Mouse (Mus musculus) neural tube, embryonic 15.5 days (tissue): ENCODE data around the gene Adcy7. TPM values are rescaled to one million over a fixed set of nuclear protein-coding genes. Genes with fewer than 3 reads are reported as not detected.

ENCODE experiments used
- ATAC-seq: fragments of 200-750 bp; cut with Nextera tagmentation; 2 replicates; pipeline ENCODE4 v1.8.0; 2017; ENCODE audit warnings: mild to moderate bottlenecking, moderate TSS enrichment, moderate library complexity; ENCODE audit not compliant: low FRiP score
- H3K27ac ChIP-seq: fragments of 300-500 bp; sonication (generic); replicated peaks from 2 replicates; pipeline ENCODE4 v1.5.1; 2015; ENCODE audit warnings: mild to moderate bottlenecking, inconsistent platforms
- H3K27me3 ChIP-seq: fragments of 300-500 bp; sonication (generic); replicated peaks from 2 replicates; pipeline ENCODE4 v1.6.1; 2015; ENCODE audit warnings: inconsistent platforms
- H3K36me3 ChIP-seq: fragments of 300-500 bp; sonication (generic); 2 replicates; pipeline ENCODE4 v1.6.1; 2015; ENCODE audit warnings: inconsistent platforms
- H3K4me1 ChIP-seq: fragments of 300-500 bp; sonication (generic); 2 replicates; pipeline ENCODE4 v1.6.1; 2015; ENCODE audit warnings: inconsistent platforms
- H3K4me2 ChIP-seq: fragments of 300-500 bp; sonication (generic); 2 replicates; pipeline ENCODE4 v1.6.1; 2015; ENCODE audit warnings: inconsistent platforms, mild to moderate bottlenecking, moderate library complexity
- H3K4me3 ChIP-seq: fragments of 300-500 bp; sonication (generic); replicated peaks from 2 replicates; pipeline ENCODE4 v1.5.1; 2015; ENCODE audit warnings: mild to moderate bottlenecking, inconsistent platforms
- H3K9ac ChIP-seq: fragments of 300-500 bp; sonication (generic); replicated peaks from 2 replicates; pipeline ENCODE4 v1.6.1; 2015; ENCODE audit warnings: mild to moderate bottlenecking, inconsistent platforms
- H3K9me3 ChIP-seq: fragments of 300-500 bp; sonication (generic); replicated peaks from 2 replicates; pipeline ENCODE4 v1.6.1; 2016; ENCODE audit warnings: inconsistent platforms
- WGBS: fragments of 180-500 bp; shearing (Covaris S2); methylation state at CpG from one replicate; pipeline ENCODE4 v1.1.7; 2015; ENCODE audit warnings: mixed read lengths; 5-methylcytosine and 5-hydroxymethylcytosine counted together
- polyA plus RNA-seq: library from polyadenylated mRNA; unstranded; fragments of >200 nt; fragmentation: Nextera tagmentation; extraction: Ambion mirVana; gene quantifications from 2 replicates; pipeline ENCODE4 v1.2.1, GENCODE M21; 2015

Gene Adcy7
- polyA plus RNA-seq, 1 experiment from 2014 or later = 6.0 TPM

DNA sequence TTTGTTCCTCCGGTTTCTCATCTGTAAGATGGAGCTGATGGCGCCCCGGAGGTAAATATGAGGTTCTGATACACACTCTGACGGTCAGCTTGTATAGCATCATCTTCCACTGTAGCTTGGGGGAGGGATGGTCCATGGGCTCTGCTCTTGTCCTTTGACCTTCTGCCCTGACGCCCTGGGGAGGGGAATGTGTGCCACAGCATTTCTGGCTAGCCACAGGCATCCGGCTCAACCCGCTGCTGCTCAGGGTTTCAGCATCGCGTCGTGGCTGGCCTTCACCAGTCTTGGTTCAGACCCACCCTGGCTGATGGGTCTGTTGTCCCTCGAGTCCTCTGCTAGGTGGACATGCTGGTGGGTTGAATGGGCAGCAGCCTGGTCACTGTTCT lies 19.1 kb downstream of the Adcy7 start:
- H3K27ac ChIP-seq = no peak overlapping the region
- 94% methylated on average over 11 of the region's 11 CpGs for WGBS
- no peak for ATAC-seq
- H3K9me3 ChIP-seq = no peaks in the 10 kb centered on the region
- no peak overlapping the region for H3K9ac ChIP-seq
- H3K4me3 ChIP-seq = no peak overlapping the region
- no peaks in the 10 kb centered on the region for H3K27me3 ChIP-seq
- H3K4me2 ChIP-seq = no peak overlapping the region
- H3K4me1 ChIP-seq = no peaks in the 10 kb centered on the region
- H3K36me3 ChIP-seq = no peaks in the 10 kb centered on the region

DNA sequence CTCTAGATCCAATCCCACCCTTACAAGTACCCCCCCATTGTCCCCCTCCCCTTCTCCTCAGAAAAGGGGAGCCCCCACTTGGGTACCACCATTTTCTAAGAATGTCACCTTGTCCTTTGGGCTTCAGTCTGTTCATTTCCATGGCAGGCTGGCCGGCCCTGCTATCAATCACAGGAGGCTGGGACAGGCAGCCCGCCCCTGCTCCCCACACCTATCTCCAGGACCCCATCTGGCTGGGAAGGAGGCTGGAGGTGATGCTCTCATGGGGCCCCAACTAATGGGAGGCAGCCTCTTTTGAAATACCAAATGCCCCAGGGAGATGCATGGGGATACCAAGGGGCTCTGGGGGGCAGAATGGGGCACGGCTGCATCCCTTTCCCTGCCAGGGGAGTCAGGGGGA lies 20.7 kb downstream of the Adcy7 start:
- no peaks in the 10 kb centered on the region for H3K9me3 ChIP-seq
- ATAC-seq = no peak
- H3K9ac ChIP-seq = no peak overlapping the region
- H3K27ac ChIP-seq = no peak overlapping the region
- no peak overlapping the region for H3K4me2 ChIP-seq
- no peaks in the 10 kb centered on the region for H3K4me1 ChIP-seq
- H3K27me3 ChIP-seq = no peaks in the 10 kb centered on the region
- 84% methylated on average over 3 of the region's 3 CpGs for whole genome bisulfite sequencing
- H3K4me3 ChIP-seq = no peak overlapping the region
- H3K36me3 ChIP-seq = no peaks in the 10 kb centered on the region

DNA sequence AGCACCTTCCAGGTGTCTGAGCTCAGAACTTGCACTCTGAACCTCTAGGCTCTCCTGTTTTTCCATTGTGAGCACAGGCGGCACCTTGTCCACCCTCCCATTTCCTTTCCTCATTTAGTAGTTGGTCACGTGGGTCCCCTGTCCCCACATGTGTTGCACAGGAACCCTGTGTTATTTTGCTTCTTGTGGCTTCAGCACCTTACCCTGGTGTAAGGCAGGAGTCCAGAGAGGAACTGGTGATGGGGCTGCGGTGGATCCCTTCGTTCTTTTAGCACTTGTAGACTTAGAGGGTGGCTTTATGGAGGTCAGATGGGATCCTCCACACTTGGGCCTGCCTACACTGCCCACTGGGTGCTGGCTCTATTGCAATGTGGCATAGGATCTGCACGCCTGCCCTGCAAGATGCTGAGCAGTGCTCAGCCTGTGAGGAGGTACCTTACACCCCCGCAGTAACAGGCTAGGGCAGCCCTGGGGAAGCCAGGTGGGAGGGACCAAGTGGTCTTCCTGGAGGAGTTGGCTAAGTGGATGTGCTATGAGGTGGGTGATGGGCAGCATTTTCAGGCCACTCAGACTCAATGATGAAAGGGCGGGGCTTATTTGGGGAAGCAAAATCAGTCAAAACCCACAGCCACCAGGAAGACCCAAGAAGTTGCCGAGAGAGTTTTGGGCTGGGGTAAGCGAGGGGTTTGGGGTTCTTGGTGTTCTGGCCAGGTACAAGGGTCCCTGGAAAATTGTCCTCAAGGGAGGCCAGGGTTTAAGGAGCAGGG lies 21.6 kb downstream of the Adcy7 start:
- no peaks in the 10 kb centered on the region for H3K4me1 ChIP-seq
- H3K27ac ChIP-seq = no peak overlapping the region
- no peaks in the 10 kb centered on the region for H3K36me3 ChIP-seq
- no peak overlapping the region for H3K4me3 ChIP-seq
- 88% methylated on average over 9 of the region's 9 CpGs for WGBS
- no peaks in the 10 kb centered on the region for H3K27me3 ChIP-seq
- ATAC-seq = no peak
- no peaks in the 10 kb centered on the region for H3K9me3 ChIP-seq
- no peak overlapping the region for H3K4me2 ChIP-seq
- H3K9ac ChIP-seq = no peak overlapping the region

DNA sequence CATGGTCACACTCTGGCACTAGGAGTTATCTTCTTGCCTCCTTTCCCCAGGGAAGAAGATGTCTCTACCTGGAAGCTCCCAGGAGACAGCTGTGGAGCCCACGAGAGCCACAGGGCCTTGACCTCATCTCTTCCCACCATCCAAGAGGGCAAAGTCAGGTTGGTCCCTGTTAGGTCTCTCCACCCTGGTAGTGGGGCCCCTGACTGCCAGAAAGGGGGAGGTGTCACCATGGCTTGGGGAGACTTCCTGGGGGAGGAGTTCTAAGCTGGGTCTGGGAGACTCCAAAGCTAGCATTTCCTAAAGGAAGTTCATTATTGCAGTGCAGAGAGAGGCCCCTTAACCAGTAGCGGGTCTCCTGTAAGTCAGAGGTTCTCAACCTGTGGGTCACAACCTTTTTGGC lies 22.8 kb downstream of the Adcy7 start:
- Histone ChIP-seq H3K4me3 (no peak overlapping the region), H3K27ac (no peak overlapping the region), H3K9me3 (no peaks in the 10 kb centered on the region), H3K4me2 (no peak overlapping the region), H3K27me3 (no peaks in the 10 kb centered on the region), H3K36me3 (no peaks in the 10 kb centered on the region), H3K4me1 (no peaks in the 10 kb centered on the region), H3K9ac (no peak overlapping the region)
- ATAC-seq = no peak
- 96% methylated on average over 2 of the region's 2 CpGs for WGBS

DNA sequence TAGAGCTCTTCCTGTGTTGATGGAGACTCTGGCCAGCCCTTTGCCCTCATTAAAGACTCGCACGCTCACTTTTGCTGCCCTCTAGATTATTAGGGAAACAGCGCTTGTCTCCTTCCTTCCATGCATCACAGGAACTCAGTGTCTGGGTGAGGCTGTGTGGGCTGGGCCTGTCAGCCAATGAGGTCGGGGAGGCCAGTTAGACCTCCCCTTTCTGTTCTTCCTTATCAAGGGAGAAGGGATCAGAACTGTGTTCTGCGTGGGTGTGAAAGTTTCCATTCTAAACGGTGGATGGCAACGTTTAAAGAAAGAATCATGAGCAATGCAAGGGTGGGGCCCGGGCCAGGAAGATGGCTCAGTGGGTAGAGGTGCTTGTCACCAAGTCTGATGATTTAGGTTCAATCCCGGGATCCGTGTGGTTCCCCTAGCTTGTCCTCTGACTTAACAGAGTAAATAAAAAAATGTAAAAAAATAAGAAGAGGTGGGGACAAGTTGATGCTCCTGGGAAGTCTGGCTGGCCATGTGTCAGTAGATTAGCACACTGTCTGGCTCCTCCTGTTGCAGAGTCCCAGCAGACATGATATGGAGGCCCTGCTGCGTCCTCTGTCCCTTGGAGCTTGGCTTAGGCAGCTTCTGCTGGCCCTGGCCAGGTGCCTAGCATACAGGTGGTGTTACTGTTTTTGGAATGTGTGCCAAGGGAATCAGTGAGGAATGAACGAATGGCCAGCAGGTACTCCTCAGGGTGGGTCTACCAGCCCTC lies 26.0 kb downstream of the Adcy7 start:
- no peaks in the 10 kb centered on the region for H3K27me3 ChIP-seq
- no peak overlapping the region for H3K4me2 ChIP-seq
- no peak overlapping the region for H3K9ac ChIP-seq
- ATAC-seq = no peak
- H3K4me3 ChIP-seq = no peak overlapping the region
- WGBS = 65% methylated on average over 12 of the region's 12 CpGs
- no peaks in the 10 kb centered on the region for H3K4me1 ChIP-seq
- no peaks in the 10 kb centered on the region for H3K9me3 ChIP-seq
- no peak overlapping the region for H3K27ac ChIP-seq
- H3K36me3 ChIP-seq = no peaks in the 10 kb centered on the region

DNA sequence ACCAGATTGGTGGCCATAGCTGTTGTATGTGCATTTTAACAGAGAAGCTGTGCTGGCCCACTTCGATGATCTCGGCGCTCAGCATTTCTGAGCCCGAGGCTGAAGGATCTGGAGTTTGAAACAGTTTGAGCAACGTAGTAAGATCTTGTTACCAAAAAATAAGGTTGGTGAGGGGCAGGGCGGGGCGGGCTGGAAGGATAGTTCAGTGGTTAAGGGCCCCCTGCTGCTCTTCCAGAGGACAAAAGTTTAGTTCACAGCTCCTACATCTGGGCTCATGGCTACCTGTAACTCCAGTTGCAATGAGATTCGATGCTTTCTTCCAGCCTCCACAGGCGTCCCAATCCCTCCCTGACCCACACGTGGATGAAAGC lies 26.5 kb downstream of the Adcy7 start:
- Histone ChIP-seq H3K27me3 (no peaks in the 10 kb centered on the region), H3K4me2 (no peak overlapping the region), H3K9ac (no peak overlapping the region), H3K36me3 (no peaks in the 10 kb centered on the region), H3K27ac (no peak overlapping the region), H3K9me3 (no peaks in the 10 kb centered on the region), H3K4me3 (no peak overlapping the region), H3K4me1 (no peaks in the 10 kb centered on the region)
- ATAC-seq = no peak
- 86% methylated on average over 10 of the region's 10 CpGs for WGBS

DNA sequence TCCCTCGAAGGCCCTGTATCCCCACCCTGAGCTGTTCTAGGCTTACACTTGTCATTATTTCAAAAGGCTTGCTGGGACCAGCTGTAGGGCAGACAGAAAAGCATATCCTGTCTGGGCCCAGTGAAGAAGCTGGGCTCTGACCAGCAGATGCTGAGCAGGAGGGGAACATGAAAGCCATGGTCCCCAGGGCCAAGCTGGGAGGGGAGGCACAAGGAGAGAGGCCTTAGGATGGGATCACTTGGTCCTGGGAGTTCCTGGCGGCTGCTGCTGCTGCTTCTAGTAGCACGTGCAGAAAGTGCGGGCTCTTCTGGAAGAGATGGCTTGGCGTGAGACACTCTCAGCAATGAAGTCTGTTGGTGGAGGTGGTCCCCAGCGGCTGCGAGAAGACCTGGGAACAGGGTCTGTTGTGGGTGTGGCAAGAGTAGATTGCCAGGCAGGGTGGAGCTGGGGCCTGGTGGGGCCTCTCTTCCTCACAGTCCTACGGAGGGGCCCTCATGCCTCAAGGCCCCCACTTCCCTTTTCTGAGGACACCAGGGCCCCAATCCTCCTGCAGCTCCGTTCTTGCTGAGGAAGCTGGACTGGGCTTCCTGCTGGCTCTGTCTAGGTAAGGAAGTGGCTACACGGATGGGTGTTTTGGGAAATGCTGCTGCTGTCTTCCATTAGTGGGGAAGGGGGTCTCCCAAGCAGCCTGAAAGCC lies 27.9 kb downstream of the Adcy7 start:
- WGBS = 84% methylated on average over 10 of the region's 10 CpGs
- Histone ChIP-seq H3K4me2 (no peak overlapping the region), H3K9ac (no peak overlapping the region), H3K4me3 (no peak overlapping the region), H3K27me3 (no peaks in the 10 kb centered on the region), H3K9me3 (no peaks in the 10 kb centered on the region), H3K4me1 (no peaks in the 10 kb centered on the region), H3K27ac (no peak overlapping the region), H3K36me3 (no peaks in the 10 kb centered on the region)
- no peak for ATAC-seq

DNA sequence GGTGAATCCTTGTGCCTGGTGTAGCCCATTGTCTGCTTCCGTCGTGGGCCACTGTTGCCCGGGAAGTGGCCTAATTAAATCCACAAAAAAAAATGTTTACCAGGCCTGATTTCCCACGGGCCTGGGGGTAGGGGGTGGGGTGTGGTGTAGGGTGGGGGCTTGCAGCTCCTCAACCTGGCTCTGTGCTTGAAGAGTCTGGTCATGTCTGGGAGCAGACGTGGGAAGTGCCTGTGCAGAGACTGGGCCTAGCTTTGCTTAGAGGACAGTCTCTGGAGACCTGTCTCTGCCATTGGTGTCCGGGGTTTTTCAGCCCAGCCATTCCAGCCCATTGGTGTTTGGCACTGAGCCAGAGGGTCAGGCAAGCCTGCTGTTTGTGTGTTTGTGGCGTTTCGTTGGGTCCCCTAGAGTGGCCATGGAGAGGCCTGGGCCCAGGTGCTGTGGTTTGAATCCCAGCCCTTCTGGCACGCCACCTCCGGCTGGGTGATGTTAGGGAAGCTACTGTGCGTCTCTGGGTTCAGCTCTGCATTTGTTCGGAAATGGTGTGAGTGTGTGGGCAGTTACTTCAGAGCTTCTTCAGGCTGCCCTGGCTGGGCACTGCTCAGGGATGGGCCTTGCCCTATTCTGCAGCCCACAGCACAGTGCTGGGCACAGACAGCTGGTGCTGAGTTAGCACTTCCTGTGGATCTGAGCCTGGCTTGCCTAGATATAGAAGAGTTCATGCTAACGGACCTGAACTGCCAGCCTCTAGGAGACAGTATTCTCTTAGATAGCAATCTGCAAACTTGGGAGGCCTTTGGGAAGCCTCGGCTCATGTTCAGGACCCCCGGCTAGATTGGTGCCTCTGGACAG lies 29.6 kb downstream of the Adcy7 start:
- Histone ChIP-seq H3K4me3 (no peak overlapping the region), H3K9ac (no peak overlapping the region), H3K27ac (no peak overlapping the region), H3K4me1 (no peaks in the 10 kb centered on the region), H3K27me3 (no peaks in the 10 kb centered on the region), H3K4me2 (no peak overlapping the region), H3K36me3 (no peaks in the 10 kb centered on the region), H3K9me3 (no peaks in the 10 kb centered on the region)
- no peak for ATAC-seq
- WGBS = 47% methylated on average over 15 of the region's 15 CpGs

DNA sequence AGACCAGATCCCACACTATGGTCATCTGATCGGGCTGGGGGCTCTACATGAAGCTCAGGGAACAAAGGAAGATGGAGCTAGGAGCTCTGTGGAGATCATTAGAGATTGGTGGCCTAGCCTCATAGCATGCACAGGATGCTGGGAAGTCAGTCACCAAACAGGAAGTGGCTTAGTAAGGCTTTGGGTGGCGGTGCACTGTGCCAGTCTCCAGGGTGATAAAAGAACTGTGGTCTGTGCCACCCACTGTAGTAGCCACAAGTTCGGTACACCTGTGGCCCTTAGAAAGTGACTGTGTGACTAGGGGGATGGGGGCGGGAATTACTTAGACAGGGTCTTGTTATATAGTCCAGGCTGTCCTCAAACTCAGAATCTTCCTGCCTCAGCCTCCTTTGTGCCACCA lies 33.6 kb downstream of the Adcy7 start:
- no peak overlapping the region for H3K4me2 ChIP-seq
- H3K4me3 ChIP-seq = no peak overlapping the region
- H3K27me3 ChIP-seq = no peaks in the 10 kb centered on the region
- no peaks in the 10 kb centered on the region for H3K4me1 ChIP-seq
- no peak overlapping the region for H3K9ac ChIP-seq
- no peaks in the 10 kb centered on the region for H3K36me3 ChIP-seq
- ATAC-seq = no peak
- 95% methylated on average over 4 of the region's 4 CpGs for WGBS
- no peaks in the 10 kb centered on the region for H3K9me3 ChIP-seq
- H3K27ac ChIP-seq = no peak overlapping the region

DNA sequence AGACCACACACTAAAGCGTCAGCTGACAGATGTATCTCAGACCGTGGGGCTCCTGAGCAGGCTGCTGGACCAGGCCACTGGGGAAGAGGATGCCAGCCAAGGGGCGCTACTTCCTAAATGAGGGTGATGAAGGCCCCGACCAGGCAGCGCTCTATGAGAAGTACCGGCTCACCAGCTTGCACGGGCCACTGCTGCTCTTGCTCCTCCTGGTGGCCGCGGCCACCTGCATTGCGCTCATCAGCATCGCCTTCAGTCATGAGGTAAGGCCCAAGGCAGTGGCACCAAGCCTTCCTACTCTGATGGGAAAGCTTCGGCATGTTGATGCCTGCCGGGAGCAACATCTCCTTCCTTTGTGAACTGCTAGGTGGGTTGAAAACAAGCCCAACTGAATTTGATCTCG lies 34.3 kb downstream of the Adcy7 start:
- Histone ChIP-seq H3K9ac (no peak overlapping the region), H3K27me3 (no peaks in the 10 kb centered on the region), H3K9me3 (no peaks in the 10 kb centered on the region), H3K36me3 (no peaks in the 10 kb centered on the region), H3K4me3 (no peak overlapping the region), H3K27ac (no peak overlapping the region), H3K4me1 (no peaks in the 10 kb centered on the region), H3K4me2 (no peak overlapping the region)
- WGBS = 80% methylated on average over 14 of the region's 14 CpGs
- ATAC-seq = no peak

DNA sequence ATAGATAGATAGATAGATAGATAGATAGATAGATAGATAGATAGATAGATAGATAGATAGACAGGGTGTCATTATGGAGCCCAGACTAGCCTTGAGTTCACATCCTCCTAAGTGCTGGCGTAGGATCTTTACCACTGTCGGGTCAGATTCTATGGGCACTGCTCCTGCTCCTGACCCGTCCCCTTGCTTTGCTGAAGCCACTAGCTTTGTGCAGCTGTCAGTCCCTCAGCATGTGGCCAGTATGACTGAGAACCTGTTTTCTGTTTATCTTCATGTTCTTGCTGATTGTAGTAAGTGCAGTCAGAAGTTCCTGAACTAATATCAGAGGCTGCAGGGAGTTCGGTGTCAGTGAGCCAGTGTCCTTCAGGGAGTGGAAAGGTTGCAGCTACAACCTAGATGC lies 35.5 kb downstream of the Adcy7 start:
- Histone ChIP-seq H3K4me3 (no peak overlapping the region), H3K27me3 (no peaks in the 10 kb centered on the region), H3K4me1 (no peaks in the 10 kb centered on the region), H3K9ac (no peak overlapping the region), H3K27ac (no peak overlapping the region), H3K9me3 (no peaks in the 10 kb centered on the region), H3K4me2 (no peak overlapping the region), H3K36me3 (no peaks in the 10 kb centered on the region)
- ATAC-seq = no peak
- 90% methylated on average over 4 of the region's 4 CpGs for WGBS
